Mouse (Mus musculus) retina, postnatal 7 days (tissue): Measurements from ENCODE around the gene Kif1c.

Experiments used
- DNase-seq: peaks from one replicate; pipeline ENCODE4 v3.0.0-alpha.2; 2012; ENCODE audit warnings: low read depth, low spot score

The Kif1c gene

GRCm38 (mm10) chr11:70697376-70697775, 3.0 kb upstream of the Kif1c start:
- DNase-seq: no peak

GRCm38 (mm10) chr11:70699051-70699450, 1.3 kb upstream of the Kif1c start:
- DNase-seq: no peak

- no peak for DNase-seq
These were observed 265 bp downstream of the Kif1c start for GRCm38 (mm10) chr11:70700613-70701012.

- no peak for DNase-seq
These were observed 1.0 kb downstream of the Kif1c start for GRCm38 (mm10) chr11:70701221-70701955.

- DNase-seq: no peak
These were observed 1.8 kb downstream of the Kif1c start for GRCm38 (mm10) chr11:70701984-70702733.

- no peak for DNase-seq
These were observed 2.4 kb downstream of the Kif1c start for GRCm38 (mm10) chr11:70702781-70703180.

GRCm38 (mm10) chr11:70706127-70706526, 5.8 kb downstream of the Kif1c start:
- DNase-seq: no peak

GRCm38 (mm10) chr11:70711026-70711425, 10.7 kb downstream of the Kif1c start:
- DNase-seq: no peak

- DNase-seq: no peak
These were observed 12.9 kb downstream of the Kif1c start for GRCm38 (mm10) chr11:70713222-70713621.

GRCm38 (mm10) chr11:70715832-70716231, 15.5 kb downstream of the Kif1c start:
- no peak for DNase-seq

GRCm38 (mm10) chr11:70718481-70718880, 18.1 kb downstream of the Kif1c start:
- DNase-seq: no peak

GRCm38 (mm10) chr11:70720567-70720966, 20.2 kb downstream of the Kif1c start:
- DNase-seq: no peak

- DNase-seq: no peak
These were observed 20.7 kb downstream of the Kif1c start for GRCm38 (mm10) chr11:70721072-70721471.

- DNase-seq: no peak
These were observed 24.4 kb downstream of the Kif1c start for GRCm38 (mm10) chr11:70724706-70725105.

- no peak for DNase-seq
These were observed 26.2 kb downstream of the Kif1c start for GRCm38 (mm10) chr11:70726585-70726984.

- no peak for DNase-seq
These were observed 27.0 kb downstream of the Kif1c start for GRCm38 (mm10) chr11:70727385-70727784.

GRCm38 (mm10) chr11:70730427-70731038, 30.2 kb downstream of the Kif1c start:
- DNase-seq: no peak

- no peak for DNase-seq
These were observed 30.8 kb downstream of the Kif1c start for GRCm38 (mm10) chr11:70731178-70731577.

- no peak for DNase-seq
These were observed 32.9 kb downstream of the Kif1c start for GRCm38 (mm10) chr11:70733256-70733655.

- no peak for DNase-seq
These were observed 37.4 kb downstream of the Kif1c start for GRCm38 (mm10) chr11:70737749-70738148.

GRCm38 (mm10) chr11:70741603-70742002, 41.3 kb downstream of the Kif1c start:
- no peak for DNase-seq

GRCm38 (mm10) chr11:70742117-70742516, 41.8 kb downstream of the Kif1c start:
- no peak for DNase-seq
